In the genomic region with DNA sequence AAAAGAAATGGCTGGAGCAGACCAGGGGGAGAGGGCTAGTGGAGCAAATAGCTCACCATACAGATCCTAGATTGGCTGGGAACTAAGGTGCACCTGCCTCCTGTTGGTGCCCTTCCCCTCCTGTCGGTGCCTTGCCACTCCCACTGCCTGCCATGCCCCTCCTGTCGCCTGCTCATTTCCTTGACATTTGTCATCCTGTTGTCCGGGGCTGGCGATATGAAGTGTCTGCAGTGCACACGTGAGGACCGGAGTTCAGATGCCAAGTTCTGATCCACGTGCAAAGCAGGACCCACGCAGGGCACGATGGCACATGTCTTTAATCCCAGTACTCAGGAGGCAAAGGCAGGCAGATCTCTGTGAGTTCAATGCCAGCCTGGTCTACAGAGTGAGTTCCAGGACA, we compare ENCODE assay signal across 22 mouse cellular contexts. TPM values are rescaled to one million over a fixed set of nuclear protein-coding genes. Genes with fewer than 3 reads are reported as not detected.
DNase-seq lines count a peak whose midpoint lies in the region; ATAC-seq and TF ChIP-seq lines count a peak whose summit lies in the region.
"Had no signal": no experiment of that assay in that cellular context is flagged by ENCODE, and none has a peak within 500 bp of the region (broad histone marks: within the 10 kb centered on the region; RNA-seq: fewer than 3 reads in every experiment).

No protein-coding gene starts in this region.

- no peak overlapping the region for H3K4me3 ChIP-seq in midbrain, embryonic 11.5 days (ENCODE audit: low read depth, low read length)
- H3K4me3 ChIP-seq in midbrain, postnatal 0 days (ENCODE audit: low read depth, low read length): no peak overlapping the region
- H3K4me3 ChIP-seq: embryonic facial prominence, embryonic 12.5 days; embryonic facial prominence, embryonic 15.5 days; gastrocnemius, adult 2 months; hindbrain, embryonic 12.5 days; hindbrain, embryonic 15.5 days had no signal

- no peak for TF ChIP-seq CTCF in midbrain, postnatal 0 days (IDR thresholded peaks at IDR 0.05)

- no peak overlapping the region for H3K9ac ChIP-seq in midbrain, embryonic 11.5 days (ENCODE audit: low read length)
- no peak overlapping the region for H3K9ac ChIP-seq in midbrain, postnatal 0 days (replicated peaks; ENCODE audit: low read length, poor library complexity, severe bottlenecking)
- H3K9ac ChIP-seq: embryonic facial prominence, embryonic 12.5 days; embryonic facial prominence, embryonic 15.5 days; forebrain, postnatal 0 days; hindbrain, embryonic 12.5 days; hindbrain, embryonic 15.5 days had no signal

- no peak for ATAC-seq in midbrain, embryonic 11.5 days (ENCODE audit: low FRiP score)
- no peak for ATAC-seq in midbrain, postnatal 0 days (ENCODE audit: low FRiP score)
- ATAC-seq: activated CD4-positive, CD25-positive, alpha-beta regulatory T cell, adult 4 months; forebrain, embryonic 14.5 days; forebrain, postnatal 0 days had no signal

- H3K36me3 ChIP-seq in midbrain, embryonic 11.5 days (ENCODE audit: control insufficient read depth, insufficient read depth, low read length): no peaks in the 10 kb centered on the region
- no peaks in the 10 kb centered on the region for H3K36me3 ChIP-seq in midbrain, postnatal 0 days (ENCODE audit: insufficient read depth, low read length)
- H3K36me3 ChIP-seq: hindbrain, embryonic 12.5 days; hindbrain, embryonic 15.5 days had no signal

- no peak overlapping the region for H3K27ac ChIP-seq in midbrain, embryonic 11.5 days (ENCODE audit: low read depth, low read length)
- H3K27ac ChIP-seq in midbrain, postnatal 0 days (ENCODE audit: low read depth, low read length): no peak overlapping the region
- H3K27ac ChIP-seq: embryonic facial prominence, embryonic 12.5 days; embryonic facial prominence, embryonic 15.5 days; gastrocnemius, adult 2 months; hindbrain, embryonic 12.5 days; hindbrain, embryonic 15.5 days had no signal

- peak; percentile 51 to 67 for DNase-seq in adrenal gland, adult (ENCODE audit: inconsistent age in 2 of 2, low spot score in 1 of 2)
- DNase-seq in adrenal gland, postnatal 4 days (ENCODE audit: low spot score in 2 of 2): no peak
- DNase-seq in adrenal gland, postnatal 36 days: peak; percentile 28 to 36
- no peak for DNase-seq in adrenal gland, postnatal 25 days
- peak; percentile 47 for DNase-seq in midbrain, embryonic 11.5 days (ENCODE audit: low spot score, missing footprints)
- no peak for DNase-seq in midbrain, postnatal 0 days (ENCODE audit: low spot score)
- DNase-seq: adrenal gland, postnatal 10 days; cerebellum, adult 11 months; cerebellum, adult 2 months; cerebellum, adult 9-11 months; cerebellum, postnatal 25 days; forebrain, postnatal 0 days; gastrocnemius, adult 2 months; gastrocnemius, postnatal 14 days; heart, adult 11 months had no signal

- no peak overlapping the region for H3K4me2 ChIP-seq in midbrain, embryonic 11.5 days
- H3K4me2 ChIP-seq in midbrain, postnatal 0 days (ENCODE audit: low read depth, low read length, poor library complexity, severe bottlenecking): no peak overlapping the region
- H3K4me2 ChIP-seq: embryonic facial prominence, embryonic 12.5 days; embryonic facial prominence, embryonic 15.5 days; heart, embryonic 11.5 days; hindbrain, embryonic 12.5 days; hindbrain, embryonic 15.5 days had no signal

- H3K27me3 ChIP-seq in midbrain, embryonic 11.5 days (ENCODE audit: control insufficient read depth, insufficient read depth, low read length): no peaks in the 10 kb centered on the region
- H3K27me3 ChIP-seq in midbrain, postnatal 0 days (ENCODE audit: insufficient read depth, low read length): no peaks in the 10 kb centered on the region
- H3K27me3 ChIP-seq: embryonic facial prominence, embryonic 12.5 days; embryonic facial prominence, embryonic 15.5 days; hindbrain, embryonic 12.5 days; hindbrain, embryonic 15.5 days had no signal

- H3K9me3 ChIP-seq in midbrain, embryonic 11.5 days (ENCODE audit: control insufficient read depth, low read length): no peaks in the 10 kb centered on the region
- H3K9me3 ChIP-seq in midbrain, postnatal 0 days (ENCODE audit: low read length): no peaks in the 10 kb centered on the region
- H3K9me3 ChIP-seq: embryonic facial prominence, embryonic 12.5 days; embryonic facial prominence, embryonic 15.5 days; hindbrain, embryonic 12.5 days; hindbrain, embryonic 15.5 days had no signal

- WGBS in midbrain, embryonic 11.5 days: 94% methylated on average over 9 of the region's 9 CpGs
- 89% methylated on average over 9 of the region's 9 CpGs for WGBS in midbrain, postnatal 0 days

- peaks cover 4% of the 10 kb centered on the region; the same call in 1 of the 2 replicates for H3K4me1 ChIP-seq in midbrain, embryonic 11.5 days (ENCODE audit: control insufficient read depth, insufficient read depth, low read length)
- no peaks in the 10 kb centered on the region for H3K4me1 ChIP-seq in midbrain, postnatal 0 days (ENCODE audit: insufficient read depth, low read length)

RNA-seq across cellular contexts. Expression of a gene that starts 18.7 kb away (rescaled TPM):
- 10 to 100 TPM; 63.9 to 66.3 TPM for total RNA-seq in adrenal gland, postnatal 4 days (2021)
- total RNA-seq in adrenal gland, postnatal 36 days (2021): 10 to 100 TPM; 51.3 to 62.5 TPM
- total RNA-seq in adrenal gland, postnatal 25 days (2021): 65.1 and 69.2 TPM in 2 replicates
- 21.0 and 22.4 TPM in 2 replicates for polyA plus RNA-seq in midbrain, embryonic 11.5 days (2014; fragmentation: Nextera tagmentation; extraction: Ambion mirVana)
- total RNA-seq in midbrain, postnatal 0 days (2014; rRNA removed): 47.9 and 51.6 TPM in 2 replicates
- polyA plus RNA-seq in midbrain, postnatal 0 days (2015; fragmentation: Nextera tagmentation; extraction: Ambion mirVana): 25.7 and 26.3 TPM in 2 replicates

Comparison
In these comparisons a context has a peak if more than half of its experiments do, and no peak if none do; other contexts are left out.
1. DNase-seq: peak in adrenal gland, adult (2 of 2), adrenal gland, postnatal 36 days (2 of 2) and midbrain, embryonic 11.5 days (single experiment); none in adrenal gland, postnatal 4 days (0 of 2), adrenal gland, postnatal 25 days (single experiment) and midbrain, postnatal 0 days (single experiment).